Mouse (Mus musculus) left cerebral cortex, postnatal 14 days (tissue): ENCODE data around the gene Abcf2. TPM values are rescaled to one million over a fixed set of nuclear protein-coding genes. Genes with fewer than 3 reads are reported as not detected.
A peak's percentile ranks its signal among the peaks of the same experiment; 100 is the strongest.
"Not testable (repeated sequence)": the region's sequence is repeated elsewhere in the genome, so short reads cannot be mapped to it uniquely, and the experiment has no call there.

ENCODE experiments used
- DNase-seq, 2 experiments: peaks; one replicate each; pipeline ENCODE4 v3.0.0; 2021 to 2022; ENCODE audit warnings: low spot score in 2 of 2, mixed read lengths in 1 of 2
- intact Hi-C: fragments of 180-260 bp; cut with DNase I; formaldehyde crosslinking; loops from one replicate; pipeline ENCODE4 v1.15.1; 2025
- total RNA-seq, 2 experiments: library from RNA; stranded (reverse); gene quantifications; 2 replicates each; pipeline ENCODE4 v1.2.3; 2021

The Abcf2 gene
- total RNA-seq, 2 experiments from 2014 or later, result 62.0 to 64.8 TPM

DNA sequence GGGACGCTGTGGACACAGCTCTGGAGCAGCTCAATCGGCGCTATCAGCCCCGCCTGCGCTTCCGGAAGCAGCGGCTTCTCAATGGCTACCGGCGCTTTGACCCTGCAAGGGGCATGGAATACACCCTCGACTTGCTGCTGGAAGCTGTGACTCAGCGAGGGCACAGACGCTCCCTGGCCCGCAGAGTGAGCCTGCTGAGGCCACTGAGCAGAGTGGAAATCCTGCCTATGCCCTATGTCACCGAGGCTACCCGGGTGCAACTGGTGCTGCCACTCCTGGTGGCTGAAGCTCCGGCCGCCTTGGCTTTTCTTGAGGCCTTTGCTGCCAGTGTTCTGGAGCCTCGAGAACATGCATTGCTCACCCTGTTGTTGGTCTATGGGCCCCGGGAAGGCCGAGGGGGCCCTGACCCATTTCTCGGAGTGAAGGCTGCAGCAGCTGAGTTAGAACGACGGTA, 14.0 kb upstream of the Abcf2 start:
- intact Hi-C loops, result no loop called here
- DNase-seq, result no peak

DNA sequence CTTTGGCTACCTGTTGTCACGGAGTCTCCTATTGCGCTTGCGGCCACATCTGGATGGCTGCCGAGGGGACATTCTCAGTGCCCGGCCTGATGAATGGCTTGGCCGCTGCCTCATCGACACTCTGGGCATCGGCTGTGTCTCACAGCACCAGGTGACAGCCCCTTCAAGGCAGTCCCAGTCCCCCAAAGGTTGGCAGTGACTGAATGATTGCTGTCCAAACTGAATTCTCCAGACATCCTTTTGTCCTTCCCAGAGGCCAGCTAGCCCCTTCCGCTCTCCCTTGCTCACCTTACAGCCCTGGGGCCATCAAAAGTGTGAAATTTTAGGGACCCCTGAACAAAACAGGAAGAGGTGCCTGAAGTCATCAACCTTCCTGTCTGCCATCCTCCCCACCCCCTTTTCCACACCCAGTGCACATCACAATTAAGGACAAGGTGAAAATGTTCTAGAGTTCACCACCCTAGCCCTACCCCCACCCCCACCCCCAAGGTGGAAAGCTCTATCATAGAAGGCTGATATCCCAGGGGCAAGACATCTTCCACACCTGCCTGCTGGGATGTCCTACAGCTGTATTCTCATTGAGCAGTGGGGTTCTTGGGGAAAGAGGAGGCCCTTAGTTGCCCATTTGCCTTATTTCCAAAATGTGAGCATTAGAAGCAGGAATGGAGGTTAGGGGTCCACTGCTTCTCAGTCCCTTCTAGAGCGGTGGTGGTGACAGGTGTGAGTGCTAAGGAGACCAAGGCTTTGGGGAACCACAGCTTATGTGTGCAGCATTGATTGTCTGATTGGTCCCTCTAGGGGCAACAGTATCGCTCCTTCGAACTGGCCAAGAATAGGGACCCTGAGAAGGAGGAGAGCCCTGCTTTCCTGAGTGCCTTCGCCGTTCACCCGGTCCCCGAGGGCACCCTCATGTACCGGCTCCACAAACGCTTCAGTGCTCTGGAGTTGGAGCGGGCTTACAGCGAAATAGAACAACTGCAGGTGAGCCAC, 12.5 kb upstream of the Abcf2 start:
- intact Hi-C loops, result no loop called here
- DNase-seq, result no peak

DNA sequence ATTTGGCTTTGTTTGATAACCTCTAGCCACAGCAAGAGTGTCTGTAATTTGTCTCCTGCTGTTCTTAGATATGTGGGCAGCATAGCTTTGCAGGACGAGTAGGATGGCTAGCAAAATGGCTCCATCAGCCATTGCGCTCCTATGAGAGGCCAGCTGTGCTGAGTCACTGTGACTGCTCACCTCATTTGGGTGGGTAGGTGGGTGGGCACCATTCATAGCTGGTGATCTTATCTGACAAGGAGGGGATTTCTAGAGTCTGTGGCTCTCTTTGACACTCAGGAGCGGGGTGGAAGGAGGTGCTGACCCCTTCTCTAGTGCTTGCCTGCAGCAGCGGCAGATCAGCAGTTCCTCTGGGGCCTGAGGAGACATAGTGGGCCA, 9.9 kb upstream of the Abcf2 start:
- peak in 1 of 2 experiments; percentile 63 for DNase-seq
- intact Hi-C loops, result no loop called here

- DNase-seq, result peak; percentile 83 to 87
- intact Hi-C loops, result no loop called here
These were observed 9.4 kb upstream of the Abcf2 start, which contains the start of gene Chpf2 for GRCm38 (mm10) chr5:24586547-24587199. Chpf2 (plus strand) TSS chr5:24586741.

- intact Hi-C loops, result no loop called here
These were observed 8.8 kb upstream of the Abcf2 start for GRCm38 (mm10) chr5:24586106-24586505.

DNA sequence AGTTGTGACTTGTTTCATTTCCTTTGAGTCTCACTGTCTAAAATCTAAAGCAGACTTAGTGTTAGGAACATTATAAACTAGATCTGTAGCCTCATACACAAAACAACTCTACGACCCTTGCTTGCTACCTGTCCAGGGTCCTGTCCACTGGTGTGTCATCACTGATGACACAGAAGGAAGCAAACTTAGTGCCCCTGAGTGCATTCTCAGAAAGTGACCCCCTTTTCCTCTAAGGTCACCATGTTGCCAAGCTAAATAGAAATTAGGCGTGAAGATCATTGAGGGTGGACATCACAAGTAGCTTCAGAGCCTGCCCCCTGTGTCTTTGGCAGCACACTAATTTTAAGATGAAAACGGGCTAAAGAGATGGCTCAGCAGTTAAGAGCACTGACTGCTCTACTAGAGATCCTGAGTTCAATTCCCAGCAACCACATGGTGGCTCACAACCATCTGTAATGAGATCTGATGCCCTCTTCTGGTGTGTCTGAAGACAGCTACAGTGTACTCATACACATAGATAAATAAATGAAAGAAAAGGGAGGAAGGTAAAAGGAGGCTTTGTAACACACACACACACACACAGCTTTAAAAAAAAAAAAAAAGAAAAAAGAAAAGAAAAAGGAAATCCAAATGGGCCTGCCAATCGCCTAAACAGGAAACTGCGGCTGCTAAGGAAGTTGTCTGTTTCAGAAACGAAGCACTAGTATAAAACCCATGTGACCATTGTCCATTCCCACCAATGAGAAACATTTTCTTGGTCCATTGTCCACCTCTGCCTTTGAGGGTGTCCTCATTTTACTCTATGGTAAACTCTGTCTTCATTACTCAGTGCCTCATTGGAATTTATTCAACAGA, 1.1 kb upstream of the Abcf2 start:
- intact Hi-C loops, result no loop called here
- no peak for DNase-seq

More at GRCm38 (mm10) chr5:24586106-24586505, 8.8 kb upstream of the Abcf2 start:
- no peak for DNase-seq

DNA sequence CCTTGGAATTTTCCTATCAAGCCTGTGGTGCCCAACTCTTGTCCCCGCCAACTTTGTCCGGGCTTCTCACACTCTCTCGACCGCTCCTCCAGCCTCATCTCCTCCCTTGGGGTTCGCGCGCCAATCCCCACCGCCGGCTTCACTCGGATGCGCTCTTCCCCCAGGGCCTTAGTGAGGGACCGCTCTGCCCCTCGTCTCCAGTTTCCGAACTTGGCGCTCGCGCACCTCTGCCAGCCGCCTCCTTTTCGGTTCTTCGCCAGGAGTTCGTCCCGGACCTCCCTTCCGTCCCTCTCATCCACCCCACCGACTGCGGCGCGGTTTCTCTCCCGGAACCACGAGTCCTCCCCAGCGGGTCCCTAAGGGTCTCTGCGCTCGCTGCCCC, 475 bp downstream of the Abcf2 start:
- intact Hi-C loops, result no loop called here
- DNase-seq, result no peak

- DNase-seq, result no peak
These were observed 1.3 kb downstream of the Abcf2 start for GRCm38 (mm10) chr5:24575948-24576347.

GRCm38 (mm10) chr5:24556709-24557108, 20.6 kb downstream of the Abcf2 start, which contains the start of gene 4931409K22Rik:
4931409K22Rik (minus strand) TSS chr5:24556809.
- no peak for DNase-seq
- intact Hi-C loops, result no loop called here

More at GRCm38 (mm10) chr5:24575948-24576347, 1.3 kb downstream of the Abcf2 start:
- intact Hi-C loops, result no loop called here

DNA sequence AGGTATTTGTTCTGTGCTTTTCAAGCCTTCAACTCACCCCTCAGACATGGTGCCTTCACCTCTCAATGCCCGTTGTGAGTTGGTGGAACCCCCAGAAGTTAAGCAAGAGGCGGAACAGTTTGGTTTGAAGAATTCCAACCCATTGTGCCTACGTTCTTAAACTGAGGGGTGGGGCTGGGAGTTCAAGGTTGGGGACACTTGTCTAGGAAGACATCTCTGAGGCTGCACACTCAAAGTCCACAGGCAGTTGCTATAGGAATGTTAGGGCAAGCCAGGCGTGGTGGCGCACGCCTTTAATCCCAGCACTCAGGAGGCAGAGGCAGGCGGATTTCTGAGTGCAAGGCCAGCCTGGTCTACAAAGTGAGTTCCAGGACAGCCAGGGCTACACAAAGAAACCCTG, 21.9 kb downstream of the Abcf2 start:
- intact Hi-C loops, DNase-seq: not testable (repeated sequence)

DNA sequence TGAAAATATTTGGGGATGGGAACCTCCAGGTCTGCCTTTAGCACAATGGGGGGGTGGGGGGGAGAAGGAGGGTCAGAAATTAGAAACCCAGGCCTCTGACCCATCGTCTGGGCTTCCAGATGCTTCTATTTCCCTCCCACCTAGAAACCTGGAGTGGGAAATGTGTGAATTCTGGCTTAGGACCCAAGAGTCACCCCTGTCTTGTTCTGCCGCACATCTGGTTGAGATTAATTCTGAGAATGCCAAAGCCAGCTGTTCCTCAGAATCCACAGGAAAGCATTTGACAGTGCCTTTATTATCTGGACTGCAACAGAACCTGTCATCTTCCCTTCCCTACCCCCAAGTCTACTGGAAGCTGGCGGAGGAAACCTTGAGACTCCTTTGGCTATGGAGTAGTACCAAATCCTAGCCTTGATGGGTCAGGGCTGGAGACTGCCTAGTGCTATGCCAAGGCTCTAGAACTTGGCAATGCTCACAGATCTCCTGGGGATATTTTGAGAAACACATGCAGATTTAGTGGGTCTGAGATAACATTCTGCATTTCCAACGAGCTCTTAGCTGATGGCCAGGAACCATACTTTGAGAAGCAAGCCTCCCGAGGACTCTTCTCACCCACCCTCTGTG, 23.5 kb downstream of the Abcf2 start:
- intact Hi-C loops, result no loop called here
- no peak for DNase-seq

DNA sequence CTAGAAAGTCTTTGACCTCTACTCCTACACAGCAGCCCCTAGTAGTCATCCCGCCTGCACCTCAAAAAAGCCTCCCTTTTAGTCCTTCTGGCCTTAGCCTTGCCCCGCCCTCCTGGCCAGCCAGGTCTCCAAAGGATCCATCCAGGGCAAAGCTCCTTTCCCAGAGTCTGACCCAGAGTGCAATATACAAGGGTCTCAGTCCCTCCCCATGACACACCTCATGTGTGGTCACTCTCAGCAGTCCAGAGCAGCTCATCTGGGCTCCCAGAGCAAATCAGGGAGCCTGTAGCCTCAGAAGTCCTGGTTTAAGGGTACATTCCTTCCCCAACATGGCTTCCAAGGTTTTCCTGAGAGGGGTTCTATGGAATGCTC, 26.0 kb downstream of the Abcf2 start:
- intact Hi-C loops, result no loop called here
- DNase-seq, result no peak

DNA sequence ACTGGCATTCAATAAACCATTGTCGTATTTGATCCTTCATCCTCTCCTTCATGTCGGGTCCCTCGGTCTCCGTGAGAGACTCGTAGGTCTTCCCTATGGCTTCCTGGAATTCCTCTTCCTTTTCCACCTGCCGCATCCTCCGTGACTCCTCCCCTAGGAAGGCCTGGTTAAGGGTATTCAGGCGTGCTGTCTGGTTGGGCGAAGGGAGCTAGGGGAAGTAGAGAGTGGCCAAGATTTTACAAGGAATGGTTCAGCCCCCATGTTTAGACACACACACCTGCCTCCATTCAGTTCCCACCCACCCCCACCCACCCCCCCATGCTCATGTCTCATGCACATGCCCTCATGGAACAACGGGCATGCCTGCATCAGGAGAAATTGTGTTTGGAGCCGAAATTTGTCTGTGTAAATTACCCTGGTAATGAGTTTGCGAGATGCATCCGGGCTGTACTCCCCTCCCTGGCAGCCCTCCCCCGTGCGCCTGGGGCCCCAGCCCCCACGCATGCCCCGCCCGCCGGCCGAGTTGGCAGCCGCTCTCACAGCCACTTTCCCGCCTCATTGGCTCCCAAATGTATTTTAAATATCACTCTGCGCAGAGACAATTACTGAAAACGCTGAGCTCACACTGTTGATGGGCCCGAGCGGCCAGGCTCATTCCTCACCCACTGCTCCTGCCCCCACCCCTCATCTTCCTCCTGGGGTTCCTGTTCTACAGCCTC, 26.5 kb downstream of the Abcf2 start:
- intact Hi-C loops, result no loop called here
- DNase-seq, result peak; percentile 71 to 82

GRCm38 (mm10) chr5:24542643-24543042, 34.6 kb downstream of the Abcf2 start:
- intact Hi-C loops, result no loop called here

GRCm38 (mm10) chr5:24541144-24541569, 36.1 kb downstream of the Abcf2 start:
- peak in 1 of 2 experiments; percentile 16 for DNase-seq
- intact Hi-C loops, result no loop called here

More at GRCm38 (mm10) chr5:24542643-24543042, 34.6 kb downstream of the Abcf2 start:
- DNase-seq, result no peak

GRCm38 (mm10) chr5:24540387-24541143, 36.7 kb downstream of the Abcf2 start, which contains the start of gene Asb10:
Asb10 (minus strand) TSS chr5:24540978.
- intact Hi-C loops, result no loop called here
- DNase-seq, result peak in 1 of 2 experiments; percentile 57

DNA sequence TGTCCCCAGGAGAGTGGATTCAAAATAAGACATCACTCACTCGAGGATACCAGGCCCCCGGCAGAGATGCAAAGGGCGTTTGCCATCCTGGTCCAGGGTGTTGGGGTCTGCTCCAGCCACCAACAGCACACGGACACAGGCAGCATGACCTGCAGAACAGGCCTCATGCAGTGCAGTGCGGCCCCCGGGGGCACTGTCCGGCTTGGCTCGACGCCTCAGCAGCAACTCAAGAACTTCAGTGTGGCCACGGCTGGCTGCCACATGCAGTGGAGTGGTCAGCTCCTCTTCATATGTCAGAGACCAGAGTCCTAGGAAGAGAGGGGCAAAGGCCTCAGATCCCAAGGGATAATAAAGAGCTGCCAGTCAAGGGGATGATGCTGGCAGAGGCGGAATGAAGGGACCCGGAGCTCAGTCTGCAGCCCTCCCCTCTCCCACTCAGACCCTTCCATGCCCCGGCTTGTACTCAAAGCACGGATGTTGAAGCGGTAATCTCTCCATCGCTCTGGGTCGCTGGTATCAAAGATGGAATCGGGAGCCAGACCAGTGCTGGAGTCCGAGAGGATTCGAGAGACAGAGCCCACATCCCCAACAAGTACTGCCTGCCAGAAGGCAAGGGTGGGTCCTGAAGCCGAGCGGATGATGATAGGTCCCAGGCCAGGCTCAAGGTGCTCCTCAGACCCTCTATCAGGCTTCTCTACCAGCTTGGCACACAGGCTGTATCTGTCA, 37.5 kb downstream of the Abcf2 start:
- intact Hi-C loops, result no loop called here
- no peak for DNase-seq
